Comparison of ENCODE assay signal across 30 mouse cellular contexts in genomic region chr11:33151128-33151779, GRCm38 (mm10). TPM values are rescaled to one million over a fixed set of nuclear protein-coding genes. Genes with fewer than 3 reads are reported as not detected.
"Had no signal": no experiment of that assay in that cellular context is flagged by ENCODE, and none has a peak within 500 bp of the region (broad histone marks: within the 10 kb centered on the region; RNA-seq: fewer than 3 reads in every experiment).

No protein-coding gene starts in this region.

- H3K4me2 ChIP-seq: limb, embryonic 12.5 days; limb, embryonic 15.5 days; liver, embryonic 11.5 days; lung, embryonic 15.5 days; midbrain, embryonic 13.5 days had no signal

- H3K9me3 ChIP-seq: limb, embryonic 12.5 days; limb, embryonic 15.5 days; lung, embryonic 15.5 days; megakaryocyte, embryonic 14.5 days; midbrain, embryonic 10.5 days; midbrain, embryonic 13.5 days had no signal

- DNase-seq: kidney, postnatal 25 days; layer of hippocampus, adult 9-11 months; liver, postnatal 0 days; lung, postnatal 10 days; lung, postnatal 36 days; right cerebral cortex, postnatal 14 days; right cerebral cortex, postnatal 4 days; thymus, adult 18-20 months; thymus, postnatal 36 days had no signal

- H3K9ac ChIP-seq: limb, embryonic 12.5 days; limb, embryonic 15.5 days; liver, embryonic 14.5 days; liver, postnatal 0 days; lung, embryonic 15.5 days; midbrain, embryonic 13.5 days had no signal

- H3K27ac ChIP-seq: kidney, postnatal 0 days; layer of hippocampus, adult 2 months; left cerebral cortex, adult 2 months; limb, embryonic 12.5 days; limb, embryonic 15.5 days; liver, embryonic 14.5 days; lung, embryonic 15.5 days; midbrain, embryonic 10.5 days; midbrain, embryonic 13.5 days; stomach, postnatal 0 days had no signal

- H3K4me3 ChIP-seq: layer of hippocampus, adult 2 months; left cerebral cortex, adult 2 months; limb, embryonic 12.5 days; limb, embryonic 15.5 days; lung, embryonic 15.5 days; megakaryocyte, embryonic 14.5 days; midbrain, embryonic 10.5 days; midbrain, embryonic 13.5 days had no signal

- ATAC-seq: liver, postnatal 0 days; midbrain, embryonic 13.5 days; midbrain, embryonic 16.5 days had no signal

- H3K27me3 ChIP-seq: limb, embryonic 15.5 days had no signal

RNA-seq across cellular contexts. Expression of gene Fgf18, which starts 4.1 kb away (rescaled TPM):
- total RNA-seq: monocyte, adult 5-6 weeks had no signal

RNA-seq across cellular contexts. Expression of gene Tlx3, which starts 52.1 kb away (rescaled TPM):
- total RNA-seq: layer of hippocampus, adult 2 months; layer of hippocampus, postnatal 25 days; left cerebral cortex, adult 2 months; left cerebral cortex, postnatal 10 days; left cerebral cortex, postnatal 36 days; monocyte, adult 5-6 weeks had no signal
- polyA plus RNA-seq: kidney, embryonic 14.5 days; kidney, postnatal 0 days; large intestine, adult 2 months; limb, embryonic 15.5 days; liver, embryonic 11.5 days; liver, embryonic 14.5 days; liver, postnatal 0 days; stomach, embryonic 14.5 days; stomach, postnatal 0 days; urinary bladder, adult 2 months had no signal
